Mouse (Mus musculus) megakaryocyte, embryonic 14.5 days (primary cell): Measurements from ENCODE around the gene Krt79.

Experiments
- FLI1 ChIP-seq: IDR thresholded peaks from 2 replicates; pipeline ENCODE4 v1.6.1; 2012; ENCODE audit warnings: low read length, inconsistent platforms, mixed read lengths
- GATA1 ChIP-seq: IDR thresholded peaks from 3 replicates; pipeline ENCODE4 v1.6.1; 2012; ENCODE audit warnings: mixed read lengths, low read length, inconsistent platforms, borderline replicate concordance

DNA sequence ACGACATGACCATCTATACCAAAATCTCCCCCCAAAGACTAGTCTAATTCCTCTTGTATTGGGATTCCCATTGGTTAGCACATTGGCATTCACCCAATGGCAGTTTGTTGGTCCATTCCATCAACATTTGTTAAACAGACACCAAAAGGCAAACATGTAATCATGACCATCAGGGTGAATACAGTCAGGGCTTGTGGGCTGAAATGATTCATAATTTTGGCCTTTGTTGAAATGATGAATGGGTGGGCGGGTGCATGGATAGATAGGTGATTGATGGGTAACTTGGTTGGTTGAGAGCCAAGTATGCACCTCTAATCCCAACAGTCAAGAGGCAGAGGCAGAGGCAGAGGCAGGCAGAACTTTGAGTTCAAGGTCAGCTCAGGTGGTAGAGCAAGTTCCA is 24.1 kb downstream of the Krt79 start:
- TF ChIP-seq FLI1, result no peak
- no peak for TF ChIP-seq GATA1
